Comparison of ENCODE assay signal across 8 mouse cellular contexts in the genomic region with DNA sequence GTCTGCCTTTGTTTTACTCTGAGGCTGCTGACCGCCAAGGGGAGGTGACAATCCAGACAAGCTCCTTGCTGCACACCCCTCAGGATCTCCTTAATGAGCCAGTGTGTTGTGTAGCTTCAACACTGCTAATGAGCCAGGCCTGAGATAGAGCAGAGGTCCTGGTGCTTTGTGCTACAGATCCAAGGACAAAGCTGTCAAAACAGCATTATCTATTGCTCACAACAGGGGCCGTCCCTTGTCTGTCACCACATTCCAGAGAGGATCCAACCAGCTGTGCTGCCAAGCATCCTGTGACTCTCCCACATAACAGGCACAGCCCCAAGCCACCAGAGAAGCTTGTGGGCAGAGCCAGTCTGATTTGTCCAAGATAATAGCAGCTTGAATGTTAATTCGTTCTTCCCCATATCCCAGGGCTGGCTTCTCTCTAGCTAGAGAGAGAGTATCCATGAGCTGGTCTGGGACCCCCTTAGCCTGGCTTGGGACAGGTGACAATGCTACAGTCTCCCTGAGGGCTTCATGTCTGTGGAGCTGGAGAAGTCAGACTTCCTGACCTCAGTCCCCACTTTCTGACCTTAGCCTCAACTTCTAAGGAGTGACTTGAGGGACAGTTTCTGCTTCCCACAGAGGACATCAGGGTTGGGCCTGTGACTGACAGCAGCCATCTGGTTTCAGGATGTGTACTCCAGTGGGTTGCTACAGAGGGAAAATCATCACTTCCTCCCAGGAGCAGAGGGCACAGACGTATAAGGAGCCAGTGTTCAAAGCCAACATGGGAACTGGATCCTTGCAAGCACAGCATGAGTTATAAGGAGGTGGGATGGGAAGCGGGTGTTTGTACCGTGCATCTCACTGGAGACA.
DNase-seq lines count a peak whose midpoint lies in the region; ATAC-seq lines count a peak whose summit lies in the region.

No protein-coding gene starts in this region.

- peak; percentile 33 to 67 for DNase-seq in frontal cortex, adult 2 months (ENCODE audit: extremely low spot score in 1 of 2, low spot score in 1 of 2)
- DNase-seq in frontal cortex, postnatal 25 days (ENCODE audit: low spot score in 2 of 2), result no peak
- DNase-seq in 3T3-L1 (ENCODE audit: low read depth, low spot score), result peak; percentile 78
- DNase-seq in layer of hippocampus, postnatal 14 days (ENCODE audit: low spot score in 2 of 2), result peak; percentile 21 to 43
- peak; percentile 21 for DNase-seq in neural tube, embryonic 10.5 days (ENCODE audit: extremely low spot score, low spot score)
- no peak for DNase-seq in spleen, postnatal 4 days (ENCODE audit: low spot score in 2 of 2)
- no peak for DNase-seq in thymus, postnatal 36 days

- 36% methylated on average over 6 of the region's 6 CpGs for WGBS in forebrain, embryonic 13.5 days

- no peaks in the 10 kb centered on the region; the same call in 1 of the 2 replicates for H3K9me3 ChIP-seq in forebrain, embryonic 13.5 days (replicated peaks)

- no peak overlapping the region for H3K9ac ChIP-seq in forebrain, embryonic 13.5 days

- H3K4me2 ChIP-seq in forebrain, embryonic 13.5 days, result no peak overlapping the region

- H3K4me3 ChIP-seq in forebrain, embryonic 13.5 days, result no peak overlapping the region

- peaks cover 21% of the 10 kb centered on the region for H3K27me3 ChIP-seq in forebrain, embryonic 13.5 days

- H3K4me1 ChIP-seq in forebrain, embryonic 13.5 days, result peaks cover 29% of the 10 kb centered on the region

- peaks cover 3% of the 10 kb centered on the region; the same call in 1 of the 2 replicates for H3K36me3 ChIP-seq in forebrain, embryonic 13.5 days (ENCODE audit: poor library complexity, severe bottlenecking)

- H3K27ac ChIP-seq in forebrain, embryonic 13.5 days, result peak overlapping the region; percentile 53; the same call in 1 of the 2 replicates

- ATAC-seq in forebrain, embryonic 13.5 days, result peak; percentile 71; the same call in 1 of the 2 replicates

Comparison
In these comparisons a context has a peak if more than half of its experiments do, and no peak if none do; other contexts are left out.
1. DNase-seq: peak in frontal cortex, adult 2 months (2 of 2), 3T3-L1 (single experiment), layer of hippocampus, postnatal 14 days (2 of 2) and neural tube, embryonic 10.5 days (single experiment); none in frontal cortex, postnatal 25 days (0 of 2), spleen, postnatal 4 days (0 of 2) and thymus, postnatal 36 days (0 of 2).